Mouse (Mus musculus) intestine, embryonic 14.5 days (tissue): Measurements from ENCODE around the gene Tnik. TPM values are rescaled to one million over a fixed set of nuclear protein-coding genes. Genes with fewer than 3 reads are reported as not detected.
A peak's percentile ranks its signal among the peaks of the same experiment; 100 is the strongest.

Experiments used
- ATAC-seq: fragments of 200-750 bp; cut with Nextera tagmentation; replicated peaks from 2 replicates; pipeline ENCODE4 v1.8.0; 2017; ENCODE audit warnings: low read depth, moderate number of reproducible peaks, moderate TSS enrichment, moderate library complexity; ENCODE audit not compliant: low FRiP score, low TSS enrichment
- DNase-seq: peaks from one replicate; pipeline ENCODE4 v3.0.0-alpha.2; 2018; ENCODE audit warnings: low spot score
- H3K27ac ChIP-seq: fragments of 300-500 bp; sonication (generic); 2 replicates; pipeline ENCODE4 v1.5.1; 2014; ENCODE audit warnings: low read depth, mild to moderate bottlenecking, control low read depth
- H3K27me3 ChIP-seq: fragments of 300-500 bp; sonication (generic); replicated peaks from 2 replicates; pipeline ENCODE4 v1.6.1; 2014; ENCODE audit warnings: low read length, control low read depth; ENCODE audit not compliant: control insufficient read depth, insufficient read depth
- H3K36me3 ChIP-seq: fragments of 300-500 bp; sonication (generic); 2 replicates; pipeline ENCODE4 v1.6.1; 2014; ENCODE audit warnings: low read length, control low read depth; ENCODE audit not compliant: control insufficient read depth, insufficient read depth
- H3K4me1 ChIP-seq: fragments of 300-500 bp; sonication (generic); replicated peaks from 2 replicates; pipeline ENCODE4 v1.6.1; 2014; ENCODE audit warnings: low read length, control low read depth, mixed read lengths; ENCODE audit not compliant: control insufficient read depth, insufficient read depth
- H3K4me2 ChIP-seq: fragments of 300-500 bp; sonication (generic); 2 replicates; pipeline ENCODE4 v1.6.1; 2014; ENCODE audit warnings: low read length
- H3K4me3 ChIP-seq: fragments of 300-500 bp; sonication (generic); 2 replicates; pipeline ENCODE4 v1.5.1; 2014; ENCODE audit warnings: low read depth, low read length, control low read depth, mixed read lengths
- H3K9ac ChIP-seq: fragments of 300-500 bp; sonication (generic); 2 replicates; pipeline ENCODE4 v1.6.1; 2014; ENCODE audit warnings: mild to moderate bottlenecking, low read length
- H3K9me3 ChIP-seq: fragments of 300-500 bp; sonication (generic); 2 replicates; pipeline ENCODE4 v1.6.1; 2016; ENCODE audit warnings: low read length, control low read depth; ENCODE audit not compliant: control insufficient read depth
- WGBS: fragments of 180-500 bp; shearing (Covaris S2); extraction: QIAGEN DNeasy Blood & Tissue Kit; methylation state at CpG from one replicate; pipeline ENCODE4 v1.1.7; 2014; 5-methylcytosine and 5-hydroxymethylcytosine counted together
- polyA plus RNA-seq: library from polyadenylated mRNA; unstranded; fragments of >200 nt; fragmentation: Nextera tagmentation; extraction: Ambion mirVana; gene quantifications from 2 replicates; pipeline ENCODE4 v1.2.1, GENCODE M21; 2014

Gene Tnik
- polyA plus RNA-seq, 1 experiment from 2014 or later = 16.1 TPM

GRCm38 (mm10) chr3:28547965-28548730, 285.1 kb downstream of the Tnik start:
- 34% methylated on average over 10 of the region's 10 CpGs for WGBS
- Histone ChIP-seq H3K9me3 (no peaks in the 10 kb centered on the region), H3K27ac (no peak overlapping the region), H3K9ac (no peak overlapping the region), H3K27me3 (no peaks in the 10 kb centered on the region), H3K4me1 (peaks cover 9% of the 10 kb centered on the region; the same call in 1 of the 2 replicates), H3K4me3 (no peak overlapping the region), H3K36me3 (no peaks in the 10 kb centered on the region), H3K4me2 (no peak overlapping the region)
- DNase-seq (no peak), ATAC-seq (peak; percentile 54; the same call in 1 of the 2 replicates)

DNA sequence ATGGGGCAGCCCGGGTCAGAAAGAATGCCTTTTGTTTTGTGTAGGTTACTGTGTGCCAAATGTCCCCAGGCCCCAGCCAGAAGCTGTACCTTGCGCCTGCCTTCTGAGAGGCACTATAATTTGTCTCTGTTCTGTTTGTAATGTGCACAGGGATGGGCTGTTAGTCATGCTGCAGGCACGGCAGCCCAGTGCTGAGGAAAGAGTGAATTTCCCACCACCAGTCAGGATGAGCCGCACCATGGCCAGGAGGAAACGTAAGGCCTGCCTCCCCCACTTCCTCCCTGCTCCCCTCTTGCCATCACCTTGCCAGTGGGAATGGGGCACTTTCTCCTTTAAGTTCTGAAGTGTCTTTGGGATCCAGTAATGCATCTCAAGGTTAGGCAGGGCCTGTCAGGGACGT, 286.4 kb downstream of the Tnik start:
- Histone ChIP-seq H3K27ac (peak overlapping the region; percentile 43), H3K9ac (no peak overlapping the region), H3K4me1 (peaks cover 9% of the 10 kb centered on the region; the same call in 1 of the 2 replicates), H3K4me3 (no peak overlapping the region), H3K4me2 (no peak overlapping the region), H3K36me3 (no peaks in the 10 kb centered on the region), H3K9me3 (no peaks in the 10 kb centered on the region), H3K27me3 (no peaks in the 10 kb centered on the region)
- 19% methylated on average over 6 of the region's 6 CpGs for WGBS
- no peak for DNase-seq
- ATAC-seq = no peak

GRCm38 (mm10) chr3:28550497-28551093, 287.6 kb downstream of the Tnik start:
- Histone ChIP-seq H3K4me2 (no peak overlapping the region), H3K4me3 (no peak overlapping the region), H3K36me3 (no peaks in the 10 kb centered on the region), H3K4me1 (peaks cover 12% of the 10 kb centered on the region; the same call in 1 of the 2 replicates), H3K27me3 (no peaks in the 10 kb centered on the region), H3K9ac (no peak overlapping the region), H3K9me3 (no peaks in the 10 kb centered on the region), H3K27ac (no peak overlapping the region)
- no peak for DNase-seq
- no peak for ATAC-seq
- 49% methylated on average over 6 of the region's 6 CpGs for WGBS

DNA sequence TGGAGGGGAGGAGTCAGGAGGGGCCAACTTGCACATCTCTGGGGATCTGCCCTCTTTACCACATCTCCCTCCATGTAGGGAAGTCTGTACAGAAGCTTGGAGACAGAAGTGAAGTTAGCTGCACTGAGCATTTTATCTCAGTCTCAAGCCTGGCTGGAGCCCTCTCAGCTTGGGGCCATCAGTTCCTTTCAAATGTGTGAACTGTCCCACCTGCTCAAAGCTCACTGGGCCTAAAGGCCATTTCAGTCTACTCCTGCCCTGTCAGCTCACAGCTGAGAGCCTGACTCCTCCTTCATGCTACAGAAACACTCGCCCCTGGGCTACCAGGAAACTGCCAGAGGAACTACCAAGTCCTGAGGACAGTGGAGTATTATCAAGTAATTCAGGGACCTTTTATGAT, 288.7 kb downstream of the Tnik start:
- H3K4me3 ChIP-seq = no peak overlapping the region
- DNase-seq (no peak), ATAC-seq (no peak)
- H3K27me3 ChIP-seq = no peaks in the 10 kb centered on the region
- no peak overlapping the region for H3K27ac ChIP-seq
- H3K36me3 ChIP-seq = no peaks in the 10 kb centered on the region
- 83% methylated on average over 1 of the region's 1 CpGs for WGBS
- peaks cover 12% of the 10 kb centered on the region; the same call in 1 of the 2 replicates for H3K4me1 ChIP-seq
- no peaks in the 10 kb centered on the region for H3K9me3 ChIP-seq
- H3K9ac ChIP-seq = no peak overlapping the region
- no peak overlapping the region for H3K4me2 ChIP-seq

DNA sequence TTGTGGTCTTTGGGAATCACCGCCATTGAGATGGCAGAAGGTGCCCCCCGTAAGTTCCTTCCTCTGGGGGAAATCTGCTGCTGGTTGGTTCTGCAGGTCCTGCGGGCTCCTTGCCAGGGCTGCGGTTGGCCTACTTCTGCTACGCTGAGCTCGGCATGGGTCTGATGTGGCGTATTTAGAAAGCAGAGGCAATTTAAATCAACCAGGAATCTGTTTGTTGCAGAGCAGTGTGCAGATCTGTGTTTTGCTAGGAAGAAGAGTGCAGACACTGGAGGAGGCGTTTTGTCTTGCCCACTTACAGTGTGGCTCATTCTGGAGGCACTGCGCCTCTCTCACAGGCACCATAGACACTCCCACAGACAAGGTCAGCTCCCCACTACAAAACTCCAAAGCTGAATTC, 291.9 kb downstream of the Tnik start:
- 71% methylated on average over 9 of the region's 9 CpGs for WGBS
- no peak overlapping the region for H3K27ac ChIP-seq
- 0 out of 2 replicates have a peak, but pooled peaks cover 6% of the 10 kb centered on the region for H3K4me1 ChIP-seq
- no peaks in the 10 kb centered on the region for H3K36me3 ChIP-seq
- H3K4me3 ChIP-seq = no peak overlapping the region
- H3K27me3 ChIP-seq = no peaks in the 10 kb centered on the region
- DNase-seq (peak; percentile 40), ATAC-seq (no peak)
- no peak overlapping the region for H3K4me2 ChIP-seq
- H3K9ac ChIP-seq = no peak overlapping the region
- H3K9me3 ChIP-seq = no peaks in the 10 kb centered on the region

DNA sequence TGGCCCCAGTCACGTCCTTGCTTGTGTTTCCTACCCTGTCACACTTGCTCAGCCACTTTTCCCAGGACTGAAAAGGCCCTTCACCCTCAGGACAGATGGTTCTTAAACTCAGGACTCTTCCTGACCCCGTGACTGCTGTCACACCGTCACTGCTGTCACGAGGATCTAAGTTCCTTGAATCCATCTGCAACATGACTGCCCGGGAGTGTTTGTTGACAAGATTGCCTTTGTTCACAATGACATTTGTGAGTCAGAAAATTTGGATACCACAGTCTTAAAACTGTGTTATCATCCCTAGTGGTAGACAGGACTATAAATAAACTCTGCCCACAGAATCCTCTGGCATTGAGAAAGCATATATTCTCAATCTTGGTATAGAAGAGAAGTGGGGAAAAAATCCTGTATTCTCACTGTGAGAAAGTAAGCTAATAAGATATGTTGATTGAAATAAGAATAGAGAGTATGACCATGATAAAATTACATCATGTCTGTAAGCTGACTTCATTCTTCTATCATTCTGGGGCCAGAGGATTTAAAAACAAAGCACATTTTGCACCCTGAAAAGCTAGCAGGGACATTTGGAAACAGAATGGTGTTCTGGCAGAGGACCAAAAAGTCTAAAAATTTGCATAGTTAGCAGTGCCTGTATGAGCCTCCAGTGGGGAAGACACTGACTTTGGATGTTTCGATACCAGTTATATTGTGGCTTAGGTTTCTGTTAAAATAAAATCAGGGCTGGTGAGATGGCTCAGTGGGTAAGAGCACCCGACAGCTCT, 293.0 kb downstream of the Tnik start:
- Histone ChIP-seq H3K36me3 (no peaks in the 10 kb centered on the region), H3K27ac (no peak overlapping the region), H3K27me3 (no peaks in the 10 kb centered on the region), H3K4me2 (no peak overlapping the region), H3K4me3 (no peak overlapping the region), H3K9ac (no peak overlapping the region), H3K4me1 (0 out of 2 replicates have a peak, but pooled peaks cover 4% of the 10 kb centered on the region), H3K9me3 (no peaks in the 10 kb centered on the region)
- WGBS = 59% methylated on average over 7 of the region's 7 CpGs
- ATAC-seq (no peak), DNase-seq (no peak)

DNA sequence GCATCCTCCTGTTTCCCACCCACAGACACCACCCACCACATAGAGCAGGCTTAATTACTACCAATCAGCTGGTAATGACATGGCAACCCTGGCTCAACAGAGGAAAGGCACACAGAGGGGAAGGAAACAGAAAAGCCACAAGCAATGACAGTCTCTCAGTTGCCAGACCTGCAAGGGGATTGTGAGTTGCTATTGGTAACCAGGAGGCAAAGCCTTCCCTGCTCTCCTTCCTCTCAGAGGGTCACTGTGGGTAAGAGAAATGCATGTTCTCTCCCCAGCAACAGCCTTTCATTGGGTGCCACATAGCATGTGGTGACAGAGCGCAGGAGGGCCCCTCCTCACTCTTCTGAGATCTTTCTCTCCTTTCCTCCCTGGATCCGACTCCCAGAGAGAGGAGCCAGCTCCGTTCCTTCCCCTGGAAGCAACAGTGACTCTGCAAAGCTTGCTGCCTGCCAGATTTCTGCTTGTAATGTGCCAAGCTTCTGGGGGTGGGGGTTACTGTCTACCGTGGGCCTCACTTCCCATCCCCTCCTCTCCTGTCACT, 295.4 kb downstream of the Tnik start:
- Histone ChIP-seq H3K4me2 (no peak overlapping the region), H3K4me1 (0 out of 2 replicates have a peak, but pooled peaks cover 3% of the 10 kb centered on the region), H3K27ac (no peak overlapping the region), H3K9ac (no peak overlapping the region), H3K27me3 (no peaks in the 10 kb centered on the region), H3K36me3 (no peaks in the 10 kb centered on the region), H3K4me3 (no peak overlapping the region), H3K9me3 (no peaks in the 10 kb centered on the region)
- DNase-seq = peak; percentile 48
- no peak for ATAC-seq
- WGBS = 44% methylated on average over 4 of the region's 4 CpGs

DNA sequence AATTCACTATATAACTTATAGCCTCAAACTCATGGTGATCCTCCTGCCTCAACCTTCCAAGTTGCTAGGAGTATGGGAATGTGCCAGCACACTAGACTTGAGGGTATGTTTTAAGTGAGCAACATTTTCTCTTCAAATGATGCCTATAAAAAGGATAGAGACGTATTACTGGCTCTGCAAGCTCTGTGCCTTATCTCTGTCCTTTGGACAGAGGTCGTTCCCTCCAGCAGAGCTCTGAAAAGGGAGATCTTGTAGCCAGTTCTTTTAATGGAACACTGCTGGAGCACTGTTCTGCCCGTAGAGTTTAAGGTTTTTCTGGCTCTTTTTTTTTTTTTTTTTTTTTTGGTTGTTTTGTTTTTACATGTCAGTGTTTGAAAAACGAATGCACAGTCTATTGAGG, 298.4 kb downstream of the Tnik start:
- no peaks in the 10 kb centered on the region for H3K9me3 ChIP-seq
- no peak for ATAC-seq

More for the DNA sequence above, 298.4 kb downstream of the Tnik start:
- Histone ChIP-seq H3K36me3 (no peaks in the 10 kb centered on the region), H3K4me3 (no peak overlapping the region), H3K4me2 (no peak overlapping the region), H3K27me3 (no peaks in the 10 kb centered on the region), H3K9ac (no peak overlapping the region), H3K27ac (no peak overlapping the region), H3K4me1 (no peaks in the 10 kb centered on the region)
- DNase-seq = no peak
- 54% methylated on average over 4 of the region's 4 CpGs for WGBS
